Mouse (Mus musculus) midbrain, embryonic 11.5 days (tissue): Measurements from ENCODE around the gene 6030458C11Rik. TPM values are rescaled to one million over a fixed set of nuclear protein-coding genes. Genes with fewer than 3 reads are reported as not detected.
A peak's percentile ranks its signal among the peaks of the same experiment; 100 is the strongest.
"Not testable (repeated sequence)": the region's sequence is repeated elsewhere in the genome, so short reads cannot be mapped to it uniquely, and the experiment has no call there.

Experiments
- ATAC-seq: fragments of 200-750 bp; cut with Nextera tagmentation; 2 replicates; pipeline ENCODE4 v1.8.0; 2017; ENCODE audit warnings: moderate TSS enrichment, moderate library complexity; ENCODE audit not compliant: low FRiP score
- DNase-seq: peaks from one replicate; pipeline ENCODE4 v3.0.0; 2015; ENCODE audit warnings: low spot score; ENCODE audit errors: missing footprints
- H3K27ac ChIP-seq: fragments of 300-500 bp; sonication (generic); 2 replicates; pipeline ENCODE4 v1.5.1; 2014; ENCODE audit warnings: low read depth, low read length
- H3K27me3 ChIP-seq: fragments of 300-500 bp; sonication (generic); 2 replicates; pipeline ENCODE4 v1.6.1; 2014; ENCODE audit warnings: mild to moderate bottlenecking, low read length, moderate library complexity, mixed read lengths; ENCODE audit not compliant: control insufficient read depth, insufficient read depth
- H3K36me3 ChIP-seq: fragments of 300-500 bp; sonication (generic); 2 replicates; pipeline ENCODE4 v1.6.1; 2014; ENCODE audit warnings: mild to moderate bottlenecking, low read length, moderate library complexity, mixed read lengths; ENCODE audit not compliant: control insufficient read depth, insufficient read depth
- H3K4me1 ChIP-seq: fragments of 300-500 bp; sonication (generic); 2 replicates; pipeline ENCODE4 v1.6.1; 2014; ENCODE audit warnings: low read length; ENCODE audit not compliant: control insufficient read depth, insufficient read depth
- H3K4me2 ChIP-seq: fragments of 300-500 bp; sonication (generic); 2 replicates; pipeline ENCODE4 v1.6.1; 2014; ENCODE audit warnings: mild to moderate bottlenecking, moderate library complexity
- H3K4me3 ChIP-seq: fragments of 300-500 bp; sonication (generic); 2 replicates; pipeline ENCODE4 v1.5.1; 2014; ENCODE audit warnings: low read depth, low read length
- H3K9ac ChIP-seq: fragments of 300-500 bp; sonication (generic); 2 replicates; pipeline ENCODE4 v1.6.1; 2014; ENCODE audit warnings: low read length
- H3K9me3 ChIP-seq: fragments of 300-500 bp; sonication (generic); 2 replicates; pipeline ENCODE4 v1.6.1; 2016; ENCODE audit warnings: low read length; ENCODE audit not compliant: control insufficient read depth
- WGBS: fragments of 180-500 bp; shearing (Covaris S2); extraction: QIAGEN DNeasy Blood & Tissue Kit; methylation state at CpG from one replicate; pipeline ENCODE4 v1.1.7; 2014; 5-methylcytosine and 5-hydroxymethylcytosine counted together
- polyA plus RNA-seq: library from polyadenylated mRNA; unstranded; fragments of >200 nt; fragmentation: Nextera tagmentation; extraction: Ambion mirVana; gene quantifications from 2 replicates; pipeline ENCODE4 v1.2.1, GENCODE M21; 2014

The 6030458C11Rik gene
- polyA plus RNA-seq, 1 experiment from 2014 or later: 24.3 TPM

DNA sequence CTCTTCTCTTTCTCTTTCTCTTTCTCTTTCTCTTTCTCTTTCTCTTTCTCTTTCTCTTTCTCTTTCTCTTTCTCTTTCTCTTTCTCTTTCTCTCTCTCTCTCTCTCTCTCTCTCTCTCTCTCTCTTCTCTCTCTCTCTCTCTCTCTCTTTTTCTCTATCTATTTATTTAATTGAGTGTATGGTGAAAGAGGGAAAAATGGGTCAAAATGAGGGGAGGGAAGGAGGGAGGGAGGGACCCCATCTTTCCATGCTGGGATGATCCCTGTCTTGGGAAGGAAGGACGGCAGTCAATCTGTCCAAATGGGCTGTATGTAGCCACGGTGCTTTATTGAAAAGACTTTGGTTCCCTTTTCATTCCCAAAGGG lies 23.3 kb downstream of the 6030458C11Rik start:
- not testable (repeated sequence) for H3K9me3 ChIP-seq, H3K27me3 ChIP-seq, H3K4me2 ChIP-seq, H3K4me3 ChIP-seq, H3K4me1 ChIP-seq, ATAC-seq, H3K27ac ChIP-seq, H3K36me3 ChIP-seq, DNase-seq, H3K9ac ChIP-seq
- WGBS: 64% methylated on average over 2 of the region's 2 CpGs

DNA sequence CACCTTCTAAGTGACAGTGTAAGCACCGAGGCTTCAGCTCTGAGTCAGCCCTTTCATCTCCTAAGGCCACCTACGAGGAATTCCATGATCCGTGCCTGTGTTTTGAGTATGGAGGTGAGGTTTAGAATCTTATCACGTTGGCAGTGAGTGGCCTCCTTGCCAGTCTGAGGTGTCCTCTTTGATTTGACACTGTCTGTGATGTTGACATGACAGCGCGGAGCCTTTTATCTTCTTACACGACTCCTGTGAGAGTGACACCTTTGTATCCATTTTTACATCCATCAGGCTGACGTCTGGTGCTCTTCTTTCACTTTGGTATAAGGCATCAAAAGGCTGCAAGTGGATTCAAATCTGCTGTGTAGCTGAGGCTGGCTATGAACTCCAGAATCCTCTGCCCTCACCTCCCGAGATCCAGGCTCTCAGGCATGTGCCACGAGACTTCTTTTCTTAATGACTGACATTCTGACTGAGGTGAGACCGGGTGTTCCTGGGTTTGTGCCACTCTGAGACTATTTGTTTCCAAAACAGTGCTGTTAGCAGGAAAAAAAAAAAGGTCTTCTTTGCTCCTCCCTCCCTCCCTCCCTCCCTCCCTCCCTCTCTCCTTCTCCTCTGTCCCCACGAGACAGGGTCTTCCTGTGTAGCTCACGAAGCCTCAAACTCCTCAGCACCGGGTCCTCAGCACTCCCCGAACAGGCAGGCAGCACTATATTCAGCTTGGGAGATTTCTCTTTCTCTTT lies 23.9 kb downstream of the 6030458C11Rik start:
- no peak overlapping the region for H3K9ac ChIP-seq
- no peaks in the 10 kb centered on the region for H3K4me1 ChIP-seq
- ATAC-seq (no peak), DNase-seq (peak; percentile 41)
- no peak overlapping the region for H3K4me3 ChIP-seq
- H3K9me3 ChIP-seq: no peaks in the 10 kb centered on the region
- H3K27me3 ChIP-seq: no peaks in the 10 kb centered on the region
- 63% methylated on average over 15 of the region's 15 CpGs for WGBS
- H3K27ac ChIP-seq: no peak overlapping the region
- no peaks in the 10 kb centered on the region for H3K36me3 ChIP-seq
- no peak overlapping the region for H3K4me2 ChIP-seq

DNA sequence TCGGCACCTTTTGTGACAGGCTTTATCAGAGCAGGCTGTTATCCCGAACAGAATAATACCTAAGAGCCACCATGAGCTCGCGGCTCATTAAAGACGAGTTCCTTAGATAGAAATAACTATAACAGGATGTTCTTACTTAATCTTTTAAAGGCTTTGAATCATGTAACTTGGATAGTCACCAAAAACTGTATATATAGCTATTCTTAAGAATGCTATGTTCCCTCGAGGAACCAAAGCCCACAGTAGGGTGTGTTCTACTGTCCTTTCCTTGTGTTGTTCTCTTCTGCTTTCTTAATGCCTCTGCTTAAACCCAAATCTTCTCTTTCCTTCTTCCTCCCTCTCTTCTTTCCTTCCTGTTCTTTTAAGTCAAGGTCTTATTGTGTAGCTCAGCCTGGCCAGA lies 26.4 kb downstream of the 6030458C11Rik start:
- Histone ChIP-seq H3K4me1 (no peaks in the 10 kb centered on the region), H3K4me3 (no peak overlapping the region), H3K4me2 (no peak overlapping the region), H3K27me3 (no peaks in the 10 kb centered on the region), H3K9ac (no peak overlapping the region), H3K9me3 (no peaks in the 10 kb centered on the region), H3K27ac (no peak overlapping the region), H3K36me3 (no peaks in the 10 kb centered on the region)
- WGBS: 92% methylated on average over 6 of the region's 6 CpGs
- ATAC-seq: no peak
- DNase-seq: peak; percentile 77

DNA sequence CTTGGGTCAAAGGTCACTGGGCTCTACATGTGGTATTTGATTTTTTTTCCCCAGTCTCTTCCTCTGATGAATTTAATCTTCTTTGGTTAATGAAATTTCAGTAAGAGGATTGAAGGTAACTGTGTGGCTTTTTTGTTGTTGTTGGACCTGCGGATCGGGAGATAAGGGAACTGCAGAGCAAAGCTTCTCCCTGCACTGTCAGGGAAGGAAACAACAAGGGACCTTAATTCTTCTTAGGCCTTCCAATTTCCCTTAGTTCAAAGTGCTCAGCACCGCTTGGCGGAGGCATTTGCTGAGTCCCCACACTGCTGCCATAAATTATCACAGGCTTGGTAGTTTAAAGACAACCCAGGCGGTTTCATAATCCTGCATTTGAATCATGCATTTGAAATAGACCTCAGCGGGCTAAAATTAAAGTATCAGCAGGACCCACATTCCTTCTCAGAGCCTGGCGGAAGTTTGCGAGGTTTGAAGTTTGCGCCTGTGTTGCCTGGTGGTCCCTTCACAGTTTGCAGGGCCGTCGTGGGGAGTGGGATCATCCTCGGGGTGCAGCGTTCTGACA lies 28.5 kb downstream of the 6030458C11Rik start:
- no peak overlapping the region for H3K27ac ChIP-seq
- peak; percentile 40; the same call in 1 of the 2 replicates for ATAC-seq
- H3K4me3 ChIP-seq: no peak overlapping the region
- 26% methylated on average over 13 of the region's 13 CpGs for WGBS
- no peak overlapping the region for H3K9ac ChIP-seq
- H3K27me3 ChIP-seq: no peaks in the 10 kb centered on the region
- H3K4me1 ChIP-seq: no peaks in the 10 kb centered on the region
- H3K4me2 ChIP-seq: no peak overlapping the region
- H3K36me3 ChIP-seq: no peaks in the 10 kb centered on the region
- H3K9me3 ChIP-seq: no peaks in the 10 kb centered on the region
- peak; percentile 45 for DNase-seq

DNA sequence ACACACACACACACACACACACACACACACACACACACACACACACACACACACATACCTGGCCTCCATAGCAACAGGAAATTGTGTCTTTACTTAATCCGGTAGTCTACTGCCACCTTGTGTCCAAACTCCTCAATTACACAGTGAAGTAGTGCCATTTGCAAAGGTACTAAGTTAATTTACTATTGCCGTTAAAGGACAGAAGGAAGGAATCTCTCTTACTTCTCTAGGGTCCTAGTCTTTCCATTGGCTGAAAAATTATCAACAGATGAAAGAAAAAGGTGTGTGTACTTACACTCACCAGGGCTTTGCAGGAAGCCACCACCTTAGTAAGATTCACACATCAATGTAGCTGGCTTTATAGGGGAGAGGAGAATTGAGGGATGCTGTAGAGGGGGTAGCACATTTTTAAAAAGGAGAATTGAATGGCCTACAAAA lies 29.0 kb downstream of the 6030458C11Rik start:
- peak; percentile 97 for DNase-seq
- ATAC-seq: peak; percentile 55; the same call in 1 of the 2 replicates
- H3K9me3 ChIP-seq: no peaks in the 10 kb centered on the region
- H3K36me3 ChIP-seq: no peaks in the 10 kb centered on the region
- WGBS: 3% methylated on average over 2 of the region's 2 CpGs
- no peak overlapping the region for H3K4me3 ChIP-seq
- no peak overlapping the region for H3K27ac ChIP-seq
- no peak overlapping the region for H3K4me2 ChIP-seq
- no peaks in the 10 kb centered on the region for H3K27me3 ChIP-seq
- no peak overlapping the region for H3K9ac ChIP-seq
- no peaks in the 10 kb centered on the region for H3K4me1 ChIP-seq

DNA sequence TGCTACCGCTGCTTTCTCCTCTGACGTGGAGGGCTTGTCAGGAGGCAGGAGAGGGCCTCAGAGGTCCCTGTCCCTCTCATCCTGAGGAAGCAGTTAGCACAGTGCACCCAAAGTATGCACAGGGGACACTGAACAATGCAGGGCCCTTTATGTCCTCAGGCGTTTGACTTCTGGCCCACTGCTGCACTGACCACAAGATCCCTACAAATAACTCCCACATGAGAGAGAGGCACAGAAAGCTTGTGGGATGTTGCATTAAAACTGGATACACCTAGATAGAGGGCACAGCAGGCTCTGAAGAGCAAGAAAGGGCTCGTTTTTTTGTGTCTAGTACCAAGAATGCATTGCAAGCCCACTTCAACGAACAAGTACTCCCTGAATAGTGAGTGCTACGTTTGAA lies 30.1 kb downstream of the 6030458C11Rik start:
- 55% methylated on average over 6 of the region's 6 CpGs for WGBS
- Histone ChIP-seq H3K4me1 (0 out of 2 replicates have a peak, but pooled peaks cover 2% of the 10 kb centered on the region), H3K27me3 (no peaks in the 10 kb centered on the region), H3K4me3 (no peak overlapping the region), H3K4me2 (no peak overlapping the region), H3K9me3 (no peaks in the 10 kb centered on the region), H3K36me3 (no peaks in the 10 kb centered on the region), H3K9ac (no peak overlapping the region), H3K27ac (no peak overlapping the region)
- ATAC-seq (no peak), DNase-seq (peak; percentile 67)

DNA sequence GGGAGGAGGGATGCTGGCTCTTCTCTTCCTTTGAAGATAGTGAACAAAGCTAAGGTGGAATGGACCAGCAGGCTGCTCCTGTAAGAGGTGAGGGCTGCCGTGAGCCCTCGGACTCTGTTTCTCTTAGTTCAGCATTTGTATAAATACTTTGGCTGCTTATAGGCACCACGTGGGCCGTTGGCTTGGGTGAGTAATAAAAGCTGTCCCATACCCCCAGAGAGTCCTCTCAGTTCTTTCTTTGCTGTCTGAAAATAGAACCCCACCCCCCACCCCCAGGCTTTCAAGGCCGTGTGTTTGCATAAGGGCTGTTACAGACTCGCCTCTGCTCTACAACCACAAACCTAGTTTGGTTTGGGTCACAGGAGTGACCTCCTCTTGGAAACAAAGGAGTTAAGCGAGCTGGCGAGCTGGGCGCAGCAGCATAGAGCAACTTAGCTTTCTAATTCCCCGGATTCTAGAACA lies 35.0 kb downstream of the 6030458C11Rik start:
- DNase-seq (peak; percentile 86), ATAC-seq (peak; percentile 88)
- Histone ChIP-seq H3K4me1 (0 out of 2 replicates have a peak, but pooled peaks cover 3% of the 10 kb centered on the region), H3K27ac (peak overlapping the region; percentile 4; the same call in 1 of the 2 replicates), H3K9ac (0 out of 2 replicates have a peak overlapping the region, but pooled peaks have one; percentile 9), H3K9me3 (no peaks in the 10 kb centered on the region), H3K36me3 (no peaks in the 10 kb centered on the region), H3K27me3 (no peaks in the 10 kb centered on the region), H3K4me2 (no peak overlapping the region), H3K4me3 (no peak overlapping the region)
- WGBS: 26% methylated on average over 10 of the region's 10 CpGs

DNA sequence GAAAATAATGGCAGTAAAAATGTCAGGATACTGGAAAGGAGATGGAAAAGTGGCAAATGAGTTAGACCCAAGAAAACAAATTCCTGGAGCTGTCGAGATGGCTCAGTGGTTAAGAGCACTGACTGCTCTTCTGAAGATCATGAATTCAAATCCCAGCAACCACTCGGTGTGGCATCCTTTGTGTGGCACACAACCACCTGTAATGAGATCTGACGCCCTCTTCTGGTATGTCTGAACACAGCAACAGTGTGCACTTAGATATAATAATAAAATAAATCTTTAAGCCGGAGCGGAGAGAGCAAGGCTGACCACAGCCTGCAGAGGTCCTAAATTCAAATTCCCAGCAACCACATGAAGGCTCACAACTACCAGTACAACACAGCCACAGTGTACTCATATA lies 35.9 kb downstream of the 6030458C11Rik start:
- H3K27ac ChIP-seq: no peak overlapping the region
- ATAC-seq: no peak
- WGBS: 81% methylated on average over 5 of the region's 5 CpGs

DNA sequence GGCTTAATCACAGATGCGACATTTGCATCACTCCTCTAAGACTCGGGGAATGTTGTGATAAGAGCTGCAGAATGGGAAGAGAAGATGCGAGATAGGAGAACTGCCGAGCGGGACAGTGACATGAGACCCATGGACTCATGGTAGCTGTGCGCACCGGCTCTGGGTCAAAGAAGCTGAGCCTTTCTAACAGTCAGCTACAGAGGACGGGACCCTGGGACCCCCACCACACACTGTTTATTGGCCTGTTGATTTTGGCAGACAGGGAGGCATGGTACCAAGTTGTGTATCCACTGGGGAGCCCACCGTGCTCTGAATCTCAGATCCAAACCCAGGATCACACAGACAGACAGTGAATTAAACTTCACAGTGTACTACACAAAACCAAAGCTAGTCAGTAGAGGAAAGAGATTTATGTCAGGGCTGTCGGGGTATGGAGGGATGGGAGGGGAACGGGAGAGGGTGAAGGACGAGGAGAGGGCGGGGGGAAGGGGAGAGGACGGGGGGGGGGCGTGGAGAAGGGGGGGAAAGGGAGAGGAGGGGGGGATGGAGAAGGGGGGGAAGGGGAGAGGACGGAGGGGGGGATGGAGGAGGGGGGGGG lies 42.6 kb downstream of the 6030458C11Rik start:
- no peak overlapping the region for H3K4me2 ChIP-seq
- DNase-seq (no peak), ATAC-seq (no peak)
- H3K4me3 ChIP-seq: no peak overlapping the region
- H3K36me3 ChIP-seq: no peaks in the 10 kb centered on the region
- H3K27me3 ChIP-seq: no peaks in the 10 kb centered on the region
- H3K4me1 ChIP-seq: no peaks in the 10 kb centered on the region
- WGBS: 81% methylated on average over 13 of the region's 16 CpGs
- H3K27ac ChIP-seq: no peak overlapping the region
- no peaks in the 10 kb centered on the region for H3K9me3 ChIP-seq
- H3K9ac ChIP-seq: no peak overlapping the region

More for the DNA sequence above, 35.9 kb downstream of the 6030458C11Rik start:
- Histone ChIP-seq H3K4me2 (no peak overlapping the region), H3K4me3 (no peak overlapping the region), H3K27me3 (no peaks in the 10 kb centered on the region), H3K4me1 (0 out of 2 replicates have a peak, but pooled peaks cover 3% of the 10 kb centered on the region), H3K9ac (no peak overlapping the region), H3K36me3 (no peaks in the 10 kb centered on the region), H3K9me3 (no peaks in the 10 kb centered on the region)
- DNase-seq: peak; percentile 67
